Mouse (Mus musculus): ENCODE data around the gene Trpv5. TPM values are rescaled to one million over a fixed set of nuclear protein-coding genes. Genes with fewer than 3 reads are reported as not detected.

Gene Trpv5
- total and polyA plus RNA-seq, 2 experiments from 2014 or later, result not detected

GRCm38 (mm10) chr6:41653173-41653572, 27.4 kb downstream of the Trpv5 start:
- no peaks in the 10 kb centered on the region for H3K27me3 ChIP-seq (ENCODE audit: control insufficient read depth, insufficient read depth, low read length)
- no peak for TF ChIP-seq EP300 (IDR thresholded peaks at IDR 0.05; ENCODE audit: low read depth)
- no peak for TF ChIP-seq CTCF (IDR thresholded peaks at IDR 0.05; ENCODE audit: low read depth)
- H3K4me2 ChIP-seq (ENCODE audit: low read depth, low read length), result no peak overlapping the region
- H3K36me3 ChIP-seq (replicated peaks; ENCODE audit: control insufficient read depth, insufficient read depth, low read length), result no peaks in the 10 kb centered on the region
- 74% methylated on average over 5 of the region's 5 CpGs for WGBS
- no peaks in the 10 kb centered on the region for H3K4me1 ChIP-seq (ENCODE audit: control insufficient read depth, insufficient read depth)
- H3K9ac ChIP-seq (replicated peaks; ENCODE audit: low read depth, low read length), result no peak overlapping the region
- no peak overlapping the region for H3K27ac ChIP-seq (ENCODE audit: low read depth)
- ATAC-seq (ENCODE audit: insufficient read depth, low read depth) (no peak), DNase-seq (ENCODE audit: low spot score) (no peak)
- no peak overlapping the region for H3K4me3 ChIP-seq (ENCODE audit: low read depth, low read length)
- no peaks in the 10 kb centered on the region for H3K9me3 ChIP-seq (replicated peaks; ENCODE audit: control insufficient read depth, low read length)

GRCm38 (mm10) chr6:41646672-41647071, 33.9 kb downstream of the Trpv5 start:
- DNase-seq (ENCODE audit: low spot score), result no peak
- Histone ChIP-seq H3K27me3 (ENCODE audit: control insufficient read depth, insufficient read depth, low read length) (no peaks in the 10 kb centered on the region), H3K9ac (replicated peaks; ENCODE audit: low read depth, low read length) (no peak overlapping the region), H3K4me3 (ENCODE audit: low read depth, low read length) (no peak overlapping the region), H3K4me2 (ENCODE audit: low read depth, low read length) (no peak overlapping the region), H3K9me3 (replicated peaks; ENCODE audit: control insufficient read depth, low read length) (no peaks in the 10 kb centered on the region), H3K4me1 (ENCODE audit: control insufficient read depth, insufficient read depth) (no peaks in the 10 kb centered on the region), H3K36me3 (replicated peaks; ENCODE audit: control insufficient read depth, insufficient read depth, low read length) (no peaks in the 10 kb centered on the region), H3K27ac (ENCODE audit: low read depth) (no peak overlapping the region)
- ATAC-seq (ENCODE audit: insufficient read depth, low read depth), result no peak
- TF ChIP-seq CTCF (IDR thresholded peaks at IDR 0.05; ENCODE audit: low read depth) (no peak), EP300 (IDR thresholded peaks at IDR 0.05; ENCODE audit: low read depth) (no peak)

- TF ChIP-seq CTCF (IDR thresholded peaks at IDR 0.05; ENCODE audit: low read depth) (no peak), EP300 (IDR thresholded peaks at IDR 0.05; ENCODE audit: low read depth) (no peak)
- Histone ChIP-seq H3K36me3 (replicated peaks; ENCODE audit: control insufficient read depth, insufficient read depth, low read length) (no peaks in the 10 kb centered on the region), H3K27ac (ENCODE audit: low read depth) (no peak overlapping the region), H3K4me2 (ENCODE audit: low read depth, low read length) (no peak overlapping the region), H3K4me3 (ENCODE audit: low read depth, low read length) (no peak overlapping the region), H3K9ac (replicated peaks; ENCODE audit: low read depth, low read length) (no peak overlapping the region), H3K27me3 (ENCODE audit: control insufficient read depth, insufficient read depth, low read length) (no peaks in the 10 kb centered on the region), H3K4me1 (ENCODE audit: control insufficient read depth, insufficient read depth) (no peaks in the 10 kb centered on the region), H3K9me3 (replicated peaks; ENCODE audit: control insufficient read depth, low read length) (no peaks in the 10 kb centered on the region)
- no peak for ATAC-seq (ENCODE audit: insufficient read depth, low read depth)
- 78% methylated on average over 3 of the region's 3 CpGs for WGBS
- no peak for DNase-seq (ENCODE audit: low spot score)
Measured at GRCm38 (mm10) chr6:41646220-41646619, 34.3 kb downstream of the Trpv5 start.

GRCm38 (mm10) chr6:41643227-41643626, 37.3 kb downstream of the Trpv5 start:
- H3K27me3 ChIP-seq (ENCODE audit: control insufficient read depth, insufficient read depth, low read length), result no peaks in the 10 kb centered on the region
- H3K27ac ChIP-seq (ENCODE audit: low read depth), result no peak overlapping the region
- WGBS, result 75% methylated on average over 3 of the region's 3 CpGs
- TF ChIP-seq EP300 (IDR thresholded peaks at IDR 0.05; ENCODE audit: low read depth), result no peak
- no peak for TF ChIP-seq CTCF (IDR thresholded peaks at IDR 0.05; ENCODE audit: low read depth)
- DNase-seq (ENCODE audit: low spot score) (no peak), ATAC-seq (ENCODE audit: insufficient read depth, low read depth) (no peak)
- no peak overlapping the region for H3K9ac ChIP-seq (replicated peaks; ENCODE audit: low read depth, low read length)
- no peaks in the 10 kb centered on the region for H3K36me3 ChIP-seq (replicated peaks; ENCODE audit: control insufficient read depth, insufficient read depth, low read length)
- H3K4me1 ChIP-seq (ENCODE audit: control insufficient read depth, insufficient read depth), result no peaks in the 10 kb centered on the region
- H3K4me2 ChIP-seq (ENCODE audit: low read depth, low read length), result no peak overlapping the region
- H3K9me3 ChIP-seq (replicated peaks; ENCODE audit: control insufficient read depth, low read length), result no peaks in the 10 kb centered on the region
- no peak overlapping the region for H3K4me3 ChIP-seq (ENCODE audit: low read depth, low read length)

- Histone ChIP-seq H3K4me3 (ENCODE audit: low read depth, low read length) (no peak overlapping the region), H3K27me3 (ENCODE audit: control insufficient read depth, insufficient read depth, low read length) (no peaks in the 10 kb centered on the region), H3K4me1 (ENCODE audit: control insufficient read depth, insufficient read depth) (no peaks in the 10 kb centered on the region), H3K36me3 (replicated peaks; ENCODE audit: control insufficient read depth, insufficient read depth, low read length) (no peaks in the 10 kb centered on the region), H3K9ac (replicated peaks; ENCODE audit: low read depth, low read length) (no peak overlapping the region), H3K4me2 (ENCODE audit: low read depth, low read length) (no peak overlapping the region), H3K27ac (ENCODE audit: low read depth) (no peak overlapping the region), H3K9me3 (replicated peaks; ENCODE audit: control insufficient read depth, low read length) (no peaks in the 10 kb centered on the region)
- no peak for ATAC-seq (ENCODE audit: insufficient read depth, low read depth)
- 77% methylated on average over 4 of the region's 4 CpGs for WGBS
- TF ChIP-seq CTCF (IDR thresholded peaks at IDR 0.05; ENCODE audit: low read depth) (no peak), EP300 (IDR thresholded peaks at IDR 0.05; ENCODE audit: low read depth) (no peak)
- no peak for DNase-seq (ENCODE audit: low spot score)
Measured at GRCm38 (mm10) chr6:41642765-41643164, 37.8 kb downstream of the Trpv5 start.

GRCm38 (mm10) chr6:41641173-41641866, 39.2 kb downstream of the Trpv5 start:
- Histone ChIP-seq H3K36me3 (replicated peaks; ENCODE audit: control insufficient read depth, insufficient read depth, low read length) (no peaks in the 10 kb centered on the region), H3K27ac (ENCODE audit: low read depth) (no peak overlapping the region), H3K4me1 (ENCODE audit: control insufficient read depth, insufficient read depth) (no peaks in the 10 kb centered on the region), H3K9me3 (replicated peaks; ENCODE audit: control insufficient read depth, low read length) (no peaks in the 10 kb centered on the region), H3K4me3 (ENCODE audit: low read depth, low read length) (no peak overlapping the region), H3K27me3 (ENCODE audit: control insufficient read depth, insufficient read depth, low read length) (no peaks in the 10 kb centered on the region), H3K9ac (replicated peaks; ENCODE audit: low read depth, low read length) (no peak overlapping the region), H3K4me2 (ENCODE audit: low read depth, low read length) (no peak overlapping the region)
- DNase-seq (ENCODE audit: low spot score), result no peak
- TF ChIP-seq CTCF (IDR thresholded peaks at IDR 0.05; ENCODE audit: low read depth) (no peak), EP300 (IDR thresholded peaks at IDR 0.05; ENCODE audit: low read depth) (no peak)
- 43% methylated on average over 6 of the region's 6 CpGs for WGBS
- ATAC-seq (ENCODE audit: insufficient read depth, low read depth), result no peak

All from heart, postnatal 0 days (tissue).